Mouse (Mus musculus): ENCODE results near the gene Zfp780b. TPM values are rescaled to one million over a fixed set of nuclear protein-coding genes. Genes with fewer than 3 reads are reported as not detected.

Zfp780b gene
- polyA plus RNA-seq (2014; fragmentation: Illumina TruSeq; extraction: RNeasy Lipid Tissue Mini Kit (QIAGEN cat#74804); ENCODE audit: insufficient read depth, low read depth, low replicate concordance), result 5.0 TPM

DNA sequence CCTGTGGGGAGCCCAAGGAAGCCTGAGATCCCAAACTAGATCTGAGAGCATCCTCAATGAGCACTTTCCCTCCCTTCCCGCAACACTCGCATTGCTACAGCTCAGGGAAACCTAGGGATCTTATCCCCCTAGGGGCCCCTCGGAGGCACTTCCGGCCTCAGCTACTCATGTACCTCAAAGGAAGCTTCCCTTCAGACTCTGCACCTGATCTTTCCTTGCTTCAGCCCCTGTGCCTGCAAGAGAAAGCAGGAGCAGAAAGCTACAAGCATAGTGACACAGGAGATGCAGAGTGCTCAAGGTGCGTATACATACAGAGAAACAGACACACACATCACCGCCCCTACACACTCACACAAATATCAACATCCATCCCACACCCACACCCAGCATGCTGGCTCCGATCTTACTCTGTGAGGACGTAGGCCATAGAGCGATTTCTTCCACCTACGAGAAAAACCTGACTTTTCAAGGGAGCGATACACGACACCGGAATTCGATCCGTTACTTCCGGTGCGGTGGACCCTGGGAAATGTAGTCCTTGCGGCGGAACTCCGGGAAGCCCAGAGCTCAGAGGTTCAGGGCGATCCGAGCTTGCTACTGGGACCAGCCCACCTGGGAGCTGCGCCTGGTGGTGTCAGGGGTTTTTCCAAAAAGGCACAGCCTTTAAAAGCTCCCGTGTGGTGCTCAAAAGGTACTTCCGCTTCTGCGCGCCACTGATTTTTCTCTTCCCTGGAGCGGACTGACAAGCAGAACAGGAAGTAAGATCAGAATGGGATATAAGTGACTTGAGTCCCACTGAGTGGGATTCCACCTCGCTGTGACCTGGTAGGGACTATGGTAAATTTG, at the start of gene Zfp780b:
Gene Zfp780b, minus strand, starts transcription at position 489 of the 846 bp plus-strand sequence.

DNA sequence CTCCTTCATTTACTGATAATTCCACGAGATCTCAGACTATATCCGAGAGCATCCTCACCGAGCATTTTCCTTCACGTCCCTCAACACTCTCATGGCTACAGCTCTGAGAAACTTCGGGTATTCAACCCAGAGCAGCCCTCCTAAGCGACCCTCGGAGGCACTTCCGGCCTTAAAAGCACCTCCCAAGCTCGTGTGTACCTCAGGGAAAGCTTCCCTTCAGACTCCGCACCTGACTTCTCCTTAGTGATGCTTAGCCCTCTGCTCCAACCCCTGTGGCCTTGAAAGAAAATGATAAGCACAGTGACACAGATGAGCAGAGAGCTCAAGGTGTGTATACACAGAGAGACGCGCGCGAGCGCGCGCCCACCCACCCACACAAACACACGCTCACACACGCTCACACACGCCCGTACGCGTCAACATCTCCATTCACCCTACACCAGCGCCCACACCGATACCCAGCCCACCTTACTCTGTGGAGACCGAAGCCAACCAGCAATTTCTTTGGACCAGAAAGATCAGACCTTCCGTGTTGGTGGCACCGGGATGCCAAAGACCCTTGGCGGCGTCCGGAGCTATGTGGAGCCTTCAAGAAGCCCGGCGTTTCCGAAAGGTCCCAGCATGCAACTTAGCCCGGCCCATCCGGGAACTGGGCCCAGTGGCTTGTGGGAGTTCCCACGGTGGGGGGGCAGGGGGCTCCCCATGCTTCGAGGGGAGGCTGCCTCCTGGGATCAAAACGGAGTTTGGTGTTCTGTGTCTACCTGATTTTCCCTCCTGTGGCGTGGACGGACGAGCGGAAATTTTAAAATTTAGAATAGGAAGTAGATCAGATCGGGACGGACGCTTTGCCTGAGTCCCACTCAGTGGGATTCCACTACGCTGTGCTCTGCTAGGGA, 34.8 kb upstream of the Zfp780b start, which contains the start of gene Zfp850:
Gene Zfp850, minus strand, starts transcription at position 567 of the 896 bp plus-strand sequence.

DNA sequence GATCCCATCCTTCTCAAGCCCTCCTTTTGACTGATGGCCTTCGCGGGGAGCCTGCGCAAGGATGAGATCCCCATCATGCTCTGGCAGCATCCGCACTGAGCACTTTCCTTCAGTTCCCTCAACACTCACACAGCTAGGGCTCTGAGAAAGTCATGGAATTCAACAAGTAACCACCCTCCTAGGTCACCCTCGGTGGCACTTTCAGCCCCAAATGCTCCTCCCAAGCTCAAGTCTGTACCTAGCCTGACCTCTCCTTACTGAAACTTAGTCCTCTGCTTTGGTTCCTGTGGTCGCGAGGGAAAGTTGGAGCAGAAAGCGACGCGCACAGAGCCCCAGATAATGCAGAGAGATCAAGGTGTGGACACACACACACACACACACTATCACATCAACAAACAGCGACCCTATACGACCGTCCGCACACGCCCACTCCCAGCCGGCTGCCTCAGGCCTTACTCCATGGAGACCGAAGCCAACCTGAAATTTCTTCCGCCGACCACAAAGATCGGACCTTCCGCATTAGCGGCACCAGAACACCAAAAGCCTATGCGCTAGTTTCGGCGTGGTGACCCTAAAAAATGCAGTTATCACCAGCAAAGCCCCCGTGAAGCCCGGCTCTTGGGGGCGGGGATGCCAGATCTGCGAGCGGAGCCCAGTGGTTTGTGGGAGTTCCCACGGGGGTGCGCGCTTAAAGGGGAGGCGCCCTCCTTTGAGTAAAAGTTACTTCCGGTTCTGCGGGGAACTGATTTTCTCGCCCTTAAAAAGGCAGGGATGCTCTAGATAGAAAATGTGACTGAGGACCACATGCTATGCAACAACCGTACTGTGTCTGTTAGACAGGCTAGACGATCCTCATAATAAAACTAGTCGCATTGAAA, 49.9 kb downstream of the Zfp780b start, which contains the start of gene Zfp974:
Gene Zfp974, minus strand, starts transcription at position 643 of the 878 bp plus-strand sequence.

Other genes with a start within 250 kb of the Zfp780b start
- 3.8 TPM for gene Zfp60, start 247.8 kb downstream of the Zfp780b start, polyA plus RNA-seq (2014; fragmentation: Illumina TruSeq; extraction: RNeasy Lipid Tissue Mini Kit (QIAGEN cat#74804); ENCODE audit: insufficient read depth, low read depth, low replicate concordance)
- gene Zfp626, start 172.0 kb downstream of the Zfp780b start, polyA plus RNA-seq (2014; fragmentation: Illumina TruSeq; extraction: RNeasy Lipid Tissue Mini Kit (QIAGEN cat#74804); ENCODE audit: insufficient read depth, low read depth, low replicate concordance), result 4.0 TPM
- 2.0 TPM for gene Zfp59, start 140.6 kb downstream of the Zfp780b start, polyA plus RNA-seq (2014; fragmentation: Illumina TruSeq; extraction: RNeasy Lipid Tissue Mini Kit (QIAGEN cat#74804); ENCODE audit: insufficient read depth, low read depth, low replicate concordance)
- 2.1 TPM for gene Zfp607a, start 121.6 kb downstream of the Zfp780b start, polyA plus RNA-seq (2014; fragmentation: Illumina TruSeq; extraction: RNeasy Lipid Tissue Mini Kit (QIAGEN cat#74804); ENCODE audit: insufficient read depth, low read depth, low replicate concordance)
- gene Zfp974, start 49.7 kb downstream of the Zfp780b start, polyA plus RNA-seq (2014; fragmentation: Illumina TruSeq; extraction: RNeasy Lipid Tissue Mini Kit (QIAGEN cat#74804); ENCODE audit: insufficient read depth, low read depth, low replicate concordance), result 3.6 TPM
- 1.1 TPM for gene Zfp850, start 34.9 kb upstream of the Zfp780b start, polyA plus RNA-seq (2014; fragmentation: Illumina TruSeq; extraction: RNeasy Lipid Tissue Mini Kit (QIAGEN cat#74804); ENCODE audit: insufficient read depth, low read depth, low replicate concordance)
- gene Psmc4, start 70.9 kb upstream of the Zfp780b start, polyA plus RNA-seq (2014; fragmentation: Illumina TruSeq; extraction: RNeasy Lipid Tissue Mini Kit (QIAGEN cat#74804); ENCODE audit: insufficient read depth, low read depth, low replicate concordance), result 88.0 TPM
- 4.1 TPM for gene Fcgbp, start 92.1 kb upstream of the Zfp780b start, polyA plus RNA-seq (2014; fragmentation: Illumina TruSeq; extraction: RNeasy Lipid Tissue Mini Kit (QIAGEN cat#74804); ENCODE audit: insufficient read depth, low read depth, low replicate concordance)
- 0.51 TPM for gene 9530053A07Rik, start 150.3 kb upstream of the Zfp780b start, polyA plus RNA-seq (2014; fragmentation: Illumina TruSeq; extraction: RNeasy Lipid Tissue Mini Kit (QIAGEN cat#74804); ENCODE audit: insufficient read depth, low read depth, low replicate concordance)
- 63.8 TPM for gene Fbl, start 190.5 kb upstream of the Zfp780b start, polyA plus RNA-seq (2014; fragmentation: Illumina TruSeq; extraction: RNeasy Lipid Tissue Mini Kit (QIAGEN cat#74804); ENCODE audit: insufficient read depth, low read depth, low replicate concordance)
- 9.0 TPM for gene Dyrk1b, start 200.3 kb upstream of the Zfp780b start, polyA plus RNA-seq (2014; fragmentation: Illumina TruSeq; extraction: RNeasy Lipid Tissue Mini Kit (QIAGEN cat#74804); ENCODE audit: insufficient read depth, low read depth, low replicate concordance)

All from lung, adult 10 weeks (tissue).